Mouse (Mus musculus) lung, adult 2 months (tissue): ENCODE measurements around the gene Mrpl45. TPM values are rescaled to one million over a fixed set of nuclear protein-coding genes. Genes with fewer than 3 reads are reported as not detected.
"Not testable (repeated sequence)": the region's sequence is repeated elsewhere in the genome, so short reads cannot be mapped to it uniquely, and the experiment has no call there.

ENCODE experiments used
- DNase-seq: peaks from one replicate; pipeline ENCODE4 v3.0.0; 2022
- H3K4me1 ChIP-seq: fragments of 200-500 bp; 2 replicates; pipeline ENCODE4 v1.6.1; 2011; ENCODE audit warnings: low read length; ENCODE audit not compliant: control insufficient read depth, insufficient read depth
- H3K4me3 ChIP-seq: fragments of 200-500 bp; replicated peaks from 2 replicates; pipeline ENCODE3; 2011; ENCODE audit warnings: low read depth, mild to moderate bottlenecking, control low read depth, low read length; ENCODE audit errors: extremely low read depth
- CTCF ChIP-seq: fragments of 200-500 bp; IDR thresholded peaks from 2 replicates; pipeline ENCODE4 v1.5.1; 2011; ENCODE audit warnings: mild to moderate bottlenecking, low read length, control low read depth; ENCODE audit not compliant: insufficient read depth
- POLR2A ChIP-seq: fragments of 200-500 bp; IDR thresholded peaks from 2 replicates; pipeline ENCODE4 v1.6.1; 2011; ENCODE audit warnings: low read depth, mild to moderate bottlenecking, control low read depth, low read length, borderline replicate concordance; ENCODE audit errors: extremely low read depth
- WGBS: fragments of 180-500 bp; shearing (Covaris S2); methylation state at CpG from one replicate; pipeline ENCODE4 v1.1.7; 2018; 5-methylcytosine and 5-hydroxymethylcytosine counted together
- polyA plus RNA-seq: library from polyadenylated mRNA; depleted of rRNA; stranded (reverse); fragments of >200 nt; gene quantifications from 2 replicates; pipeline ENCODE4 v1.2.3, GENCODE M21; 2012; rRNA removed

Gene Mrpl45
- 5.1 and 8.3 TPM in 2 replicates for polyA plus RNA-seq

DNA sequence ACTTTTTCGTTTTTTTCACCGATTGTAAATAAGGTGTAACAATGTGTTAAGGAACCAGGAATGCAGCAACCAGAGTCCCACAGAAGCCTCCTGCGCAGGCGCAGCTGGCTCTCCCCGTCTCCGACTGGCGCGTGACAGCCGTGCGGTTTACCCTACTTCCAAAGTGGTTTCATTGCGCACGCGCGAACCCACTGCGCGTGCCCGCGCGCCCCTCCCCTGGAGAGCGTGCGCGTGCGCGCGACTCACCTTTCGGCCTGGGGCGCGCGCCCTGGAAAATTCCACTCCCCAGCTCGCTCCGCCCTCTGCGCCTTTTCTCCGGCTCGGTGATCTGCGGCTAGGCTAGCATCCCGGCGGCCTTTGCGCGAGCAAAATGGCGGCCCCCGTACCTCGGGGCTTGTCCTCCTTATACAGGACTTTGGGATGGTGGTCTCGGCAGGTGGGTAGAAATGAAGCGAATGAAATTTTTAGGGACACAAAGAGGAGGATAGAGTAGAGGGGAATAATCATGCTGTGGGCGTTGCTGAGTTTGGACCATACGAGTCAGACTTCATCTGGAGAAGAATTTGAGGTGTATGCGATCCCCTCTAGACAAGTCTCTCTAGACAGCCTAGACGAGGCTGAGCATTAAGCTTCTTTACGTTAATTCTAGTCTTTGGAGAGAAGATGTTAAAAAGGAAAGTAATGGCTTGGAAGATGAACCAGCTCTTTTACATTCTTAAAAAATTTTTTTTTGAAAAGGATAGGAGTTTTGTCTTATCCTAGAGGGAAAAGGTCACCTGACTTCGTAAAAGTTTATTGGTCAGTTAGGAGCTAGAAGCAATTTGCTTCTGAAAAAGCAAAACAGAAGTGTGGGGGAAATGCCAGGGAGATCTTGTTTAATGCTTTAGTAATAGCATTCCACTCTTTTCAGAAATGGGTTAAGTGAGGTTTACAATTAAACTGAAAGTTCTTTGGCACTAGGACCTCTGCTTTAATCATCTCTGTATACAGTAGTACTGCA, at the start of gene Mrpl45:
Gene Mrpl45 (plus strand): TSS at position 213 of the 1,000 bp plus-strand sequence.
- peak within 1 kb of the TSS; percentile 67 for H3K4me3 ChIP-seq
- TF ChIP-seq POLR2A (peak; percentile 77; the same call in 1 of the 2 replicates), CTCF (no peak)
- H3K4me1 ChIP-seq, result no peaks in the 10 kb centered on the region; the same call in none of the 2 replicates
- peak; percentile 99 for DNase-seq
- WGBS, result under 1% methylated on average over 50 of the region's 50 CpGs

DNA sequence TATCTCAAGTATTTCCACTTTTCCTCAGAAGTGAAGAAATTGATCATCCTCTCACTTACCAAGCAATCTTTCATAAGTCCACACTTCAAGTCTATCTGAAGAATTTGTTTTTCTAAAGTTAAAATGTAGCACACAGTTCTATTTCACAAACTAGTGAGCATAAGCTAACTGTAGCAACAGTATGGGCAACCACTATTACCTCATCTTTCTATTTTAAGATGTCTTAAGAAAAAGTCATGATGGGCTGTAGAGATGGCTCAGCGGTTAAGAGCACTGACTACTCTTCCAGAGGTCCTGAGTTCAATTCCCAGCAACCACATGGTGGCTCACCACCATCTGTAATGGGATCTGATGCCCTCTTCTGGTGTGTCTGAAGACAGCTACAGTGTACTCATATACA, 49.0 kb upstream of the Mrpl45 start:
- not testable (repeated sequence) for DNase-seq, H3K4me1 ChIP-seq, H3K4me3 ChIP-seq
- 76% methylated on average over 1 of the region's 1 CpGs for WGBS

DNA sequence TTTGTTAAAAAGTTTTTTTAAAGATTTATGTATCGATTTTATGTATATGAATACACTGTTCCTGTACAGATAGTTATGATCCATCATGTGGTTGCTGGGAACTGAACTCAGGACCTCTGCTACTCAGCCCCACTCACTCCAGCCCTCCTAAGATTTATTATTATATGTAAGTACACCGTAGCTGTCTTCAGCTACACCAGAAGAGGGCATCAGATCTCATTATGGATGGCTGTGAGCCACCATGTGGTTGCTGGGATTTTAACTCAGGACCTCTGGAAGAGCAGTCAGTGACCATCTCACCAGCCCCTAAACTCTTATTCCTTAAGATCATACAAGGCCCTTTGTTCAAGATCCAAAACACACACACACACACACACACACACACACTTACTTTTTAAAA, 45.5 kb upstream of the Mrpl45 start:
- not testable (repeated sequence) for DNase-seq, H3K4me1 ChIP-seq, H3K4me3 ChIP-seq
- 70% methylated on average over 2 of the region's 2 CpGs for WGBS

- 79% methylated on average over 4 of the region's 4 CpGs for WGBS
- no peak for TF ChIP-seq POLR2A
- no peak for TF ChIP-seq CTCF
- peaks cover 3% of the 10 kb centered on the region for H3K4me1 ChIP-seq
- H3K4me3 ChIP-seq, result no peak overlapping the region
- no peak for DNase-seq
Measured at GRCm38 (mm10) chr11:97272835-97273234, 42.7 kb upstream of the Mrpl45 start.

DNA sequence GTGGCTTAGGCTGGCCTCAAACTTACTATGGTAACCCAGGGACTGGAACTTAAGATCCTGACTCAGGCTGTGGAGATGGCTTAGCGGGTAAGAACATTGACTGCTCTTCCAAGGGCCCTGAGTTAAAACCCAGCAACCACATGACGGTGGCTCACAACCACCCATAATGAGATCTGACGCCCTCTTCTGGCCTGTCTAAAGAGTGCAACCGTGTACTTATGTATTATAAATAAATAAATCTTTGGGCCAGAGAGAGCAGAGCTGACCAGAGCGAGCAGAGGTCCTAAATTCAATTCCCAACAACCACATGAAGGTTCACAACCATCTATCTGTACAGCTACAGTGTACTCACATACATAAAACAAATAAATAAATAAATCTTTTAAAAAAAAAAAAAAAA, 41.9 kb upstream of the Mrpl45 start:
- WGBS, result 84% methylated on average over 5 of the region's 5 CpGs
- H3K4me1 ChIP-seq, result peaks cover 3% of the 10 kb centered on the region
- no peak for TF ChIP-seq POLR2A
- TF ChIP-seq CTCF, result no peak
- no peak for DNase-seq
- H3K4me3 ChIP-seq, result no peak overlapping the region

- not testable (repeated sequence) for DNase-seq, H3K4me1 ChIP-seq, H3K4me3 ChIP-seq
- WGBS, result 83% methylated on average over 6 of the region's 6 CpGs
Measured at GRCm38 (mm10) chr11:97274947-97275346, 40.6 kb upstream of the Mrpl45 start.

GRCm38 (mm10) chr11:97275349-97275748, 40.2 kb upstream of the Mrpl45 start:
- TF ChIP-seq CTCF, result no peak
- TF ChIP-seq POLR2A, result no peak
- 85% methylated on average over 2 of the region's 2 CpGs for WGBS
- no peak for DNase-seq
- Histone ChIP-seq H3K4me1 (peaks cover 5% of the 10 kb centered on the region), H3K4me3 (no peak overlapping the region)

DNA sequence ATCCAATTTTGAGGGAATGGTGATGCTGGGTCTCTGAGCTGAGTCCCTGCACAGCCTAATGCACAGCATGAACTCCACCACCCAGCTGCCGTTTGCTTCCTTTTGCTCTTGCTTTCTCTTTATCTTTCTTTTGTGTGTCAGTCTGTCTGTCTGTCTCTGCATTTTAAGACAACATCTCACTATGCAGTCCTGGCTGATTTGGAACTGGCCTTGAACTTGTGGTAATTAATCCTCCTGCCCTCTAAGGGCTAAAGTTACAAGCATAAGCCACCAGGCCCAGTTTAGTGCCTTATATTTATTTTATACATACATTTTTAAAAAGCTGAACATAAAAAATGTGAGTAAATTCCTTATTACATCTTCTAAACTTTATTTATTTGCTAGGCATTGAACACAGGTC, 39.5 kb upstream of the Mrpl45 start:
- H3K4me3 ChIP-seq, result no peak overlapping the region
- 44% methylated on average over 1 of the region's 1 CpGs for WGBS
- no peak for TF ChIP-seq POLR2A
- TF ChIP-seq CTCF, result no peak
- H3K4me1 ChIP-seq, result peaks cover 5% of the 10 kb centered on the region
- no peak for DNase-seq

DNA sequence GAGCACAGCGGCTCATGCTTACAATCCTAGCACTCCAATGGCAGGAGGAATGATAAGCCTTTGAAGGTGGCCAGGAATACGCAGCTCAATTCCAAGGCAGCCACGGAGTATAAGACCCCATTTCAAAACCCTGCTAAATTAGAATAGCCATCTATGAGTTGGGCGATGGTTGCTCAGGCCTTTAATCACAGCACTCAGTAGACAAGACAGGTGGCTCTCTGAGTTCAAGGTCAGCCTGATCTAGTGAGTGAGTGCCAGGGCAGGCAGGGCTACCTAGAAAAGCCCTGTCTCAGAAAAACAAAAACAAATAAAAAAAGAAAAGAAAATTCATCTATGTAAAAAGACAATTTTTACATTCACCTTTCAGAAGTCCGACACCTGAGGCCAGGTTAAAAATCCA, 38.4 kb upstream of the Mrpl45 start:
- DNase-seq, result no peak
- WGBS, result 75% methylated on average over 5 of the region's 5 CpGs
- TF ChIP-seq POLR2A, result no peak
- no peak for TF ChIP-seq CTCF
- no peak overlapping the region for H3K4me3 ChIP-seq
- peaks cover 5% of the 10 kb centered on the region for H3K4me1 ChIP-seq

GRCm38 (mm10) chr11:97278456-97278855, 37.1 kb upstream of the Mrpl45 start:
- no peak overlapping the region for H3K4me3 ChIP-seq
- WGBS, result 67% methylated on average over 6 of the region's 6 CpGs
- no peak for TF ChIP-seq POLR2A
- TF ChIP-seq CTCF, result no peak
- DNase-seq, result no peak
- peaks cover 5% of the 10 kb centered on the region for H3K4me1 ChIP-seq

DNA sequence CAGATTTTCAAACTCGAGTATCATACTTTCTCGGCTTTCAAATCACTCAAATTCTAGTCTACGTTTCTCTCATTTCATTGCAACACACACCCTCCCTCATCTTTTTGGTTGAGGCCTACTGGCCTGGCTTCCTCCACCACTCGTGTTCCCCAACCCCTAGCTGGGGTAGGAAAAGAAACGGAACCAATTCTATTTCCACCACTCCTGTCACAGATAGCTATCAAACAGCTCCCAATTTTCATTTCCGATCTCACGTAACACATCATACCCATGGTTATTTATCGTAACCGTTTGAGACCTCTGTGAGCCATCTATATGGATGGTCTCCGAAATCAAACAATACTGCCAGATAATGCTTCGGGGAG, 36.5 kb upstream of the Mrpl45 start:
- no peak for TF ChIP-seq POLR2A
- TF ChIP-seq CTCF, result no peak
- no peak for DNase-seq
- H3K4me3 ChIP-seq, result peak overlapping the region; percentile 40
- WGBS, result 9% methylated on average over 11 of the region's 11 CpGs
- peaks cover 5% of the 10 kb centered on the region for H3K4me1 ChIP-seq
